Mouse (Mus musculus) thymus, adult 2 months (tissue): ENCODE results near the gene D17Wsu92e.

Experiments used
- CTCF ChIP-seq: fragments of 200-500 bp; IDR thresholded peaks from 2 replicates; pipeline ENCODE4 v1.5.1; 2012; ENCODE audit warnings: mild to moderate bottlenecking, control low read depth, low read length, moderate library complexity, borderline replicate concordance; ENCODE audit not compliant: control insufficient read depth, poor library complexity, insufficient read depth; ENCODE audit errors: extremely low read depth
- POLR2A ChIP-seq: fragments of 200-500 bp; IDR thresholded peaks from 2 replicates; pipeline ENCODE4 v1.6.1; 2012; ENCODE audit warnings: mild to moderate bottlenecking, low read length, control low read depth, moderate library complexity; ENCODE audit not compliant: control insufficient read depth, poor library complexity, insufficient read depth; ENCODE audit errors: extremely low read depth

- TF ChIP-seq POLR2A (no peak), CTCF (no peak)
These were observed 95.0 kb downstream of the D17Wsu92e start for GRCm38 (mm10) chr17:27725412-27725811.
